ENCODE assay signal across 9 mouse cellular contexts in the genomic region with DNA sequence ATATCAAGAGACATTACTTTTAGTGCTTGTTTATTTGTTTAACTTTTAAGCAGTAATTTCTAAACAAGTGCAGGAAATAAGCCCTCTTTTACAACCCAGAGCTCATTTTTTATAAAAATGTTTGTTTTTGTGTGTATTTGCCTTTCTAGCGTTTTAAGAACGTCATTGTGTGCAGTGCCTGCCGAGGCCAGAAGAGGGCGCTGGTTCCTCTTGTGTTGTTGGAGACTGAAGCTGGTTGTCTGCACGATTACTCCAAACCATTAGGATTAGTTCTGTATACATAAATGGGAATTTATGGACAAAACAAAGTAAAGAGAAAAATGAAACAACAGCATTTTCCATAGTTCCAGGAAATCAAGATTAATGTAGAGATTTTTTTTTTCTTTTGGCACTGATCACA. TPM values are rescaled to one million over a fixed set of nuclear protein-coding genes. Genes with fewer than 3 reads are reported as not detected.
DNase-seq lines count a peak whose midpoint lies in the region; ATAC-seq and TF ChIP-seq lines count a peak whose summit lies in the region.
"Had no signal": no experiment of that assay in that cellular context is flagged by ENCODE, and none has a peak within 500 bp of the region (broad histone marks: within the 10 kb centered on the region; RNA-seq: fewer than 3 reads in every experiment).

No protein-coding gene starts in this region.

- H3K9ac ChIP-seq in intestine, postnatal 0 days (ENCODE audit: low read depth, low read length): no peak overlapping the region
- H3K9ac ChIP-seq in intestine, embryonic 15.5 days: no peak overlapping the region

- intact Hi-C loops in left cerebral cortex, postnatal 25 days (cut with DNase I): no loop called here

- no peak overlapping the region for H3K4me3 ChIP-seq in intestine, postnatal 0 days (ENCODE audit: low read depth, low read length)
- no peak overlapping the region for H3K4me3 ChIP-seq in intestine, embryonic 15.5 days (replicated peaks)

- H3K36me3 ChIP-seq in intestine, postnatal 0 days (ENCODE audit: control insufficient read depth, insufficient read depth): peaks cover 33% of the 10 kb centered on the region
- H3K36me3 ChIP-seq in intestine, embryonic 15.5 days: peaks cover 30% of the 10 kb centered on the region

- no peaks in the 10 kb centered on the region for H3K27me3 ChIP-seq in intestine, postnatal 0 days (replicated peaks; ENCODE audit: control insufficient read depth, insufficient read depth, low read length)
- H3K27me3 ChIP-seq in intestine, embryonic 15.5 days (replicated peaks): no peaks in the 10 kb centered on the region

- 69% methylated on average over 5 of the region's 5 CpGs for WGBS in intestine, postnatal 0 days
- 66% methylated on average over 5 of the region's 5 CpGs for WGBS in intestine, embryonic 15.5 days

- TF ChIP-seq CTCF in intestine, postnatal 0 days (IDR thresholded peaks at IDR 0.05; ENCODE audit: low read depth): peak; percentile 61

- no peak overlapping the region for H3K4me2 ChIP-seq in intestine, postnatal 0 days (replicated peaks; ENCODE audit: low read depth)
- no peak overlapping the region for H3K4me2 ChIP-seq in intestine, embryonic 15.5 days (replicated peaks)

- peak; percentile 60 for DNase-seq in thymus, postnatal 4 days
- DNase-seq in thymus, adult 18-20 months: no peak
- DNase-seq in embryo, embryonic 10.5 days (ENCODE audit: low spot score): peak; percentile 22
- no peak for DNase-seq in left cerebral cortex, postnatal 25 days (ENCODE audit: low spot score in 2 of 2)
- DNase-seq: cerebellum, adult 8-10 months had no signal

- no peak for ATAC-seq in intestine, postnatal 0 days
- ATAC-seq in intestine, embryonic 15.5 days: no peak
- no peak for ATAC-seq in granulocyte monocyte progenitor cell, adult 5-6 weeks (replicated peaks; ENCODE audit: poor library complexity, severe bottlenecking)
- ATAC-seq in activated CD4-positive, CD25-positive, alpha-beta regulatory T cell, adult 4 months: no peak

- no peak overlapping the region for H3K27ac ChIP-seq in intestine, postnatal 0 days (ENCODE audit: low read depth, low read length)
- no peak overlapping the region for H3K27ac ChIP-seq in intestine, embryonic 15.5 days

- no peaks in the 10 kb centered on the region for H3K9me3 ChIP-seq in intestine, postnatal 0 days (ENCODE audit: control insufficient read depth)
- H3K9me3 ChIP-seq in intestine, embryonic 15.5 days: no peaks in the 10 kb centered on the region

- peaks cover 5% of the 10 kb centered on the region; the same call in 1 of the 2 replicates for H3K4me1 ChIP-seq in intestine, postnatal 0 days (replicated peaks; ENCODE audit: control insufficient read depth, insufficient read depth, low read length)
- peaks cover 4% of the 10 kb centered on the region; the same call in 1 of the 2 replicates for H3K4me1 ChIP-seq in intestine, embryonic 15.5 days (replicated peaks)

RNA-seq across cellular contexts. Expression of gene Thoc5, which starts 5.3 kb away (rescaled TPM):
- 15.9 TPM in 2 replicates for polyA plus RNA-seq in intestine, postnatal 0 days (2015; fragmentation: Nextera tagmentation; extraction: Ambion mirVana)
- polyA plus RNA-seq in intestine, embryonic 15.5 days (2015; fragmentation: Nextera tagmentation; extraction: Ambion mirVana): 33.6 and 34.3 TPM in 2 replicates
- 25.7 and 29.8 TPM in 2 replicates for total RNA-seq in granulocyte monocyte progenitor cell, adult 5-6 weeks (2014; fragmentation: Nextera tagmentation)
- total RNA-seq in granulocyte monocyte progenitor cell, adult 5-6 weeks (2017): 54.6 and 67.6 TPM in 2 replicates
- 10 to 100 TPM; 34.4 to 37.6 TPM for total RNA-seq in left cerebral cortex, postnatal 25 days (2021)
- polyA plus RNA-seq in activated CD4-positive, CD25-positive, alpha-beta regulatory T cell, adult 4 months (2017; shearing (Covaris generic)): 10 to 100 TPM; 31.6 to 45.2 TPM

RNA-seq across cellular contexts. Expression of gene Nipsnap1, which starts 26.7 kb away (rescaled TPM):
- polyA plus RNA-seq in intestine, postnatal 0 days (2015; fragmentation: Nextera tagmentation; extraction: Ambion mirVana): 59.1 and 62.0 TPM in 2 replicates
- polyA plus RNA-seq in intestine, embryonic 15.5 days (2015; fragmentation: Nextera tagmentation; extraction: Ambion mirVana): 97.5 and 99.6 TPM in 2 replicates
- 13.4 and 22.3 TPM in 2 replicates for total RNA-seq in granulocyte monocyte progenitor cell, adult 5-6 weeks (2014; fragmentation: Nextera tagmentation)
- total RNA-seq in granulocyte monocyte progenitor cell, adult 5-6 weeks (2017): 17.5 and 20.0 TPM in 2 replicates
- 10 to 100 TPM; 76.3 to 86.3 TPM for total RNA-seq in left cerebral cortex, postnatal 25 days (2021)
- 10 to 100 TPM; 41.5 to 43.3 TPM for polyA plus RNA-seq in activated CD4-positive, CD25-positive, alpha-beta regulatory T cell, adult 4 months (2017; shearing (Covaris generic))

RNA-seq across cellular contexts. Expression of gene Nefh, which starts 47.4 kb away (rescaled TPM):
- 0.25 and 0.26 TPM in 2 replicates for polyA plus RNA-seq in intestine, postnatal 0 days (2015; fragmentation: Nextera tagmentation; extraction: Ambion mirVana)
- 0.58 and 0.76 TPM in 2 replicates for polyA plus RNA-seq in intestine, embryonic 15.5 days (2015; fragmentation: Nextera tagmentation; extraction: Ambion mirVana)
- total RNA-seq in granulocyte monocyte progenitor cell, adult 5-6 weeks (2014; fragmentation: Nextera tagmentation): 0.70 and 2.1 TPM in 2 replicates
- 1.4 and 2.7 TPM in 2 replicates for total RNA-seq in granulocyte monocyte progenitor cell, adult 5-6 weeks (2017)
- total RNA-seq in left cerebral cortex, postnatal 25 days (2021): 10 to 100 TPM; 41.3 to 44.4 TPM
- 1 to 10 TPM; 6.5 to 9.2 TPM for polyA plus RNA-seq in activated CD4-positive, CD25-positive, alpha-beta regulatory T cell, adult 4 months (2017; shearing (Covaris generic))

RNA-seq across cellular contexts. Expression of gene Nf2, which starts 51.1 kb away (rescaled TPM):
- 16.0 and 16.6 TPM in 2 replicates for polyA plus RNA-seq in intestine, postnatal 0 days (2015; fragmentation: Nextera tagmentation; extraction: Ambion mirVana)
- 42.1 and 42.8 TPM in 2 replicates for polyA plus RNA-seq in intestine, embryonic 15.5 days (2015; fragmentation: Nextera tagmentation; extraction: Ambion mirVana)
- total RNA-seq in granulocyte monocyte progenitor cell, adult 5-6 weeks (2014; fragmentation: Nextera tagmentation): 35.6 and 45.1 TPM in 2 replicates
- total RNA-seq in granulocyte monocyte progenitor cell, adult 5-6 weeks (2017): 48.0 and 73.3 TPM in 2 replicates
- total RNA-seq in left cerebral cortex, postnatal 25 days (2021): 10 to 100 TPM; 76.2 to 76.5 TPM
- polyA plus RNA-seq in activated CD4-positive, CD25-positive, alpha-beta regulatory T cell, adult 4 months (2017; shearing (Covaris generic)): 10 to 100 TPM; 14.1 to 19.1 TPM

Comparison
In these comparisons a context has a peak if more than half of its experiments do, and no peak if none do; other contexts are left out.
1. DNase-seq: peak in thymus, postnatal 4 days (single experiment) and embryo, embryonic 10.5 days (single experiment); none in thymus, adult 18-20 months (0 of 2) and left cerebral cortex, postnatal 25 days (0 of 2).